Mouse (Mus musculus) kidney, adult 2 months (tissue): Measurements from ENCODE around the gene Cdiptos.

Experiments used
- CTCF ChIP-seq: fragments of 200-500 bp; conservative IDR thresholded peaks from 2 replicates; pipeline ENCODE4 v1.5.1; 2011; ENCODE audit warnings: low read depth, mild to moderate bottlenecking, control low read depth, low read length, moderate library complexity, mixed read lengths; ENCODE audit not compliant: insufficient read depth, insufficient read length
- POLR2A ChIP-seq: fragments of 200-500 bp; IDR thresholded peaks from one replicate; pipeline ENCODE4 v1.6.1; 2011; ENCODE audit warnings: low read depth, low read length, control low read depth

DNA sequence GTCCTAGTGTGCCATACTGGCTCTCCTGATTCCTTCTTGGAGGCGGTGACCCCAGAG lies 177 bp downstream of the Cdiptos start, which contains the start of gene Cdipt:
- no peak for TF ChIP-seq POLR2A
- TF ChIP-seq CTCF, result no peak
